ENCODE assay signal across 22 mouse cellular contexts in the genomic region with DNA sequence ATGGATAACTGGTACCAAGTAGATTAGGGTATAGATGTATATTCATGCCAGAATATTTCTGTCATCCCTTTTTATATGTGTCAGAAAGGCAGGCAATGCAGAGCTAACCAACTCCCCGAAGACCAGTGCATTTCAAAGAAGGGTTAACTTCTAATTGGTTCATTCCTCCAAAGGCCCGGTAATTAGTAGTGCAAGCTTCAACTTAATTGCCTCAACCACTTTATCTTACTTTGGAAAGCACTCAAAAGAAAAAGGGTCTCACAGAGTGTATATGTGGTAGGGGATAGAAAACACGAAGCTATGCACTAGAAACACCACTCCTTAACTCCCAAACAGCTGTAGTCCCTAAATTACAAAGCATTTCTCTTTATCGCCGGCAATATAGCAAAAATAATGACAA.
DNase-seq lines count a peak whose midpoint lies in the region; ATAC-seq and TF ChIP-seq lines count a peak whose summit lies in the region.
"Had no signal": no experiment of that assay in that cellular context is flagged by ENCODE, and none has a peak within 500 bp of the region (broad histone marks: within the 10 kb centered on the region; RNA-seq: fewer than 3 reads in every experiment).

No protein-coding gene starts in this region.

- TF ChIP-seq CTCF in midbrain, postnatal 0 days (IDR thresholded peaks at IDR 0.05), result no peak
- no peak for TF ChIP-seq CTCF in lung, postnatal 0 days (IDR thresholded peaks at IDR 0.05)

- peak; percentile 48; the same call in 1 of the 2 replicates for ATAC-seq in hindbrain, embryonic 15.5 days (ENCODE audit: low FRiP score, low read depth)
- no peak for ATAC-seq in hindbrain, embryonic 14.5 days (ENCODE audit: low FRiP score)
- no peak for ATAC-seq in midbrain, postnatal 0 days (ENCODE audit: low FRiP score)
- ATAC-seq in midbrain, embryonic 15.5 days (replicated peaks), result no peak
- peak; percentile 73; the same call in 1 of the 2 replicates for ATAC-seq in forebrain, embryonic 14.5 days
- ATAC-seq in lung, postnatal 0 days, result no peak
- ATAC-seq: intestine, embryonic 15.5 days had no signal

- 75% methylated on average over 5 of the region's 5 CpGs for WGBS in hindbrain, embryonic 15.5 days
- 87% methylated on average over 5 of the region's 5 CpGs for WGBS in hindbrain, embryonic 14.5 days
- 85% methylated on average over 5 of the region's 5 CpGs for WGBS in midbrain, postnatal 0 days
- WGBS in midbrain, embryonic 15.5 days, result 77% methylated on average over 5 of the region's 5 CpGs
- 18% methylated on average over 5 of the region's 5 CpGs for WGBS in forebrain, embryonic 14.5 days
- 85% methylated on average over 5 of the region's 5 CpGs for WGBS in lung, postnatal 0 days

- H3K4me3 ChIP-seq in hindbrain, embryonic 15.5 days, result no peak overlapping the region
- H3K4me3 ChIP-seq in hindbrain, embryonic 14.5 days (replicated peaks; ENCODE audit: low read length), result no peak overlapping the region
- no peak overlapping the region for H3K4me3 ChIP-seq in midbrain, postnatal 0 days (ENCODE audit: low read depth, low read length)
- no peak overlapping the region for H3K4me3 ChIP-seq in midbrain, embryonic 15.5 days
- H3K4me3 ChIP-seq in forebrain, embryonic 14.5 days (ENCODE audit: low read depth, low read length), result no peak overlapping the region
- H3K4me3 ChIP-seq in lung, postnatal 0 days (ENCODE audit: low read depth, low read length), result no peak overlapping the region
- H3K4me3 ChIP-seq: embryonic facial prominence, embryonic 12.5 days; gastrocnemius, adult 2 months; heart, embryonic 13.5 days; hindbrain, embryonic 13.5 days; intestine, embryonic 15.5 days had no signal

- TF ChIP-seq EP300 in lung, postnatal 0 days (IDR thresholded peaks at IDR 0.05), result no peak

- H3K9me3 ChIP-seq in hindbrain, embryonic 15.5 days, result no peaks in the 10 kb centered on the region
- H3K9me3 ChIP-seq in hindbrain, embryonic 14.5 days (ENCODE audit: control insufficient read depth, low read length), result no peaks in the 10 kb centered on the region
- no peaks in the 10 kb centered on the region for H3K9me3 ChIP-seq in midbrain, postnatal 0 days (ENCODE audit: low read length)
- no peaks in the 10 kb centered on the region for H3K9me3 ChIP-seq in midbrain, embryonic 15.5 days
- no peaks in the 10 kb centered on the region for H3K9me3 ChIP-seq in forebrain, embryonic 14.5 days (replicated peaks; ENCODE audit: control insufficient read depth, low read length)
- no peaks in the 10 kb centered on the region for H3K9me3 ChIP-seq in lung, postnatal 0 days (ENCODE audit: low read length)
- H3K9me3 ChIP-seq: embryonic facial prominence, embryonic 12.5 days; heart, embryonic 13.5 days; hindbrain, embryonic 13.5 days; intestine, embryonic 15.5 days had no signal

- no peaks in the 10 kb centered on the region for H3K36me3 ChIP-seq in hindbrain, embryonic 15.5 days
- no peaks in the 10 kb centered on the region for H3K36me3 ChIP-seq in hindbrain, embryonic 14.5 days (replicated peaks; ENCODE audit: control insufficient read depth, insufficient read depth)
- no peaks in the 10 kb centered on the region for H3K36me3 ChIP-seq in midbrain, postnatal 0 days (ENCODE audit: insufficient read depth, low read length)
- no peaks in the 10 kb centered on the region for H3K36me3 ChIP-seq in midbrain, embryonic 15.5 days (replicated peaks)
- no peaks in the 10 kb centered on the region for H3K36me3 ChIP-seq in forebrain, embryonic 14.5 days (ENCODE audit: control insufficient read depth, insufficient read depth, low read length)
- H3K36me3 ChIP-seq in lung, postnatal 0 days (ENCODE audit: insufficient read depth, low read length), result no peaks in the 10 kb centered on the region
- H3K36me3 ChIP-seq: embryonic facial prominence, embryonic 12.5 days; heart, embryonic 13.5 days; hindbrain, embryonic 13.5 days; intestine, embryonic 15.5 days had no signal

- H3K4me1 ChIP-seq in hindbrain, embryonic 15.5 days (replicated peaks), result no peaks in the 10 kb centered on the region
- no peaks in the 10 kb centered on the region for H3K4me1 ChIP-seq in hindbrain, embryonic 14.5 days (replicated peaks; ENCODE audit: control insufficient read depth, insufficient read depth, low read length)
- H3K4me1 ChIP-seq in midbrain, postnatal 0 days (ENCODE audit: insufficient read depth, low read length), result no peaks in the 10 kb centered on the region
- no peaks in the 10 kb centered on the region for H3K4me1 ChIP-seq in midbrain, embryonic 15.5 days
- peaks cover 3% of the 10 kb centered on the region; the same call in 1 of the 2 replicates for H3K4me1 ChIP-seq in forebrain, embryonic 14.5 days (ENCODE audit: control insufficient read depth, insufficient read depth, low read length)
- no peaks in the 10 kb centered on the region for H3K4me1 ChIP-seq in lung, postnatal 0 days (ENCODE audit: insufficient read depth, low read depth, low read length)
- H3K4me1 ChIP-seq: embryonic facial prominence, embryonic 12.5 days; heart, embryonic 13.5 days; hindbrain, embryonic 13.5 days; intestine, embryonic 15.5 days had no signal

- no peak overlapping the region for H3K4me2 ChIP-seq in hindbrain, embryonic 15.5 days
- H3K4me2 ChIP-seq in hindbrain, embryonic 14.5 days (replicated peaks), result no peak overlapping the region
- H3K4me2 ChIP-seq in midbrain, postnatal 0 days (ENCODE audit: low read depth, low read length, poor library complexity, severe bottlenecking), result no peak overlapping the region
- no peak overlapping the region for H3K4me2 ChIP-seq in midbrain, embryonic 15.5 days
- no peak overlapping the region for H3K4me2 ChIP-seq in forebrain, embryonic 14.5 days (ENCODE audit: low read length)
- H3K4me2 ChIP-seq in lung, postnatal 0 days (replicated peaks; ENCODE audit: low read depth, low read length), result no peak overlapping the region
- H3K4me2 ChIP-seq: embryonic facial prominence, embryonic 12.5 days; heart, embryonic 13.5 days; hindbrain, embryonic 13.5 days; intestine, embryonic 15.5 days had no signal

- H3K27me3 ChIP-seq in hindbrain, embryonic 15.5 days, result no peaks in the 10 kb centered on the region
- H3K27me3 ChIP-seq in hindbrain, embryonic 14.5 days (ENCODE audit: control insufficient read depth, insufficient read depth, low read length), result no peaks in the 10 kb centered on the region
- no peaks in the 10 kb centered on the region for H3K27me3 ChIP-seq in midbrain, postnatal 0 days (ENCODE audit: insufficient read depth, low read length)
- H3K27me3 ChIP-seq in midbrain, embryonic 15.5 days (replicated peaks), result no peaks in the 10 kb centered on the region
- H3K27me3 ChIP-seq in forebrain, embryonic 14.5 days (replicated peaks; ENCODE audit: control insufficient read depth, insufficient read depth, low read length), result no peaks in the 10 kb centered on the region
- H3K27me3 ChIP-seq in lung, postnatal 0 days (replicated peaks; ENCODE audit: insufficient read depth, low read length), result no peaks in the 10 kb centered on the region
- H3K27me3 ChIP-seq: embryonic facial prominence, embryonic 12.5 days; heart, embryonic 13.5 days; hindbrain, embryonic 13.5 days; intestine, embryonic 15.5 days had no signal

- H3K27ac ChIP-seq in hindbrain, embryonic 15.5 days (replicated peaks), result no peak overlapping the region
- H3K27ac ChIP-seq in hindbrain, embryonic 14.5 days, result no peak overlapping the region
- no peak overlapping the region for H3K27ac ChIP-seq in midbrain, postnatal 0 days (ENCODE audit: low read depth, low read length)
- H3K27ac ChIP-seq in midbrain, embryonic 15.5 days, result no peak overlapping the region
- H3K27ac ChIP-seq in forebrain, embryonic 14.5 days (ENCODE audit: low read depth, low read length), result no peak overlapping the region
- H3K27ac ChIP-seq in lung, postnatal 0 days (ENCODE audit: low read length), result no peak overlapping the region
- H3K27ac ChIP-seq: embryonic facial prominence, embryonic 12.5 days; gastrocnemius, adult 2 months; heart, embryonic 13.5 days; hindbrain, embryonic 13.5 days; intestine, embryonic 15.5 days had no signal

- no peak for DNase-seq in hindbrain, embryonic 14.5 days (ENCODE audit: low spot score)
- peak; percentile 37 for DNase-seq in midbrain, postnatal 0 days (ENCODE audit: low spot score)
- DNase-seq in forebrain, embryonic 14.5 days (ENCODE audit: low spot score), result peak; percentile 68
- no peak for DNase-seq in frontal cortex, postnatal 25 days (ENCODE audit: low spot score in 2 of 2)
- no peak for DNase-seq in lung, postnatal 0 days (ENCODE audit: low spot score)
- DNase-seq: adrenal gland, adult 2 months; adrenal gland, postnatal 25 days; cerebellum, adult 11 months; cerebellum, adult 8-10 months; cerebellum, postnatal 14 days; embryo, embryonic 11 days; gastrocnemius, adult 2 months; gastrocnemius, postnatal 25 days; heart, adult 11 months; heart, postnatal 36 days; kidney, adult 18-20 months had no signal

- H3K9ac ChIP-seq in hindbrain, embryonic 15.5 days, result no peak overlapping the region
- H3K9ac ChIP-seq in hindbrain, embryonic 14.5 days, result no peak overlapping the region
- H3K9ac ChIP-seq in midbrain, postnatal 0 days (replicated peaks; ENCODE audit: low read length, poor library complexity, severe bottlenecking), result no peak overlapping the region
- no peak overlapping the region for H3K9ac ChIP-seq in midbrain, embryonic 15.5 days
- H3K9ac ChIP-seq in forebrain, embryonic 14.5 days (ENCODE audit: low read length), result no peak overlapping the region
- H3K9ac ChIP-seq in lung, postnatal 0 days (replicated peaks; ENCODE audit: low read depth), result no peak overlapping the region
- H3K9ac ChIP-seq: embryonic facial prominence, embryonic 12.5 days; heart, embryonic 13.5 days; hindbrain, embryonic 13.5 days; intestine, embryonic 15.5 days had no signal

Comparison
In these comparisons a context has a peak if more than half of its experiments do, and no peak if none do; other contexts are left out.
1. ATAC-seq: peak in hindbrain, embryonic 15.5 days (single experiment) and forebrain, embryonic 14.5 days (single experiment); none in hindbrain, embryonic 14.5 days (single experiment), midbrain, postnatal 0 days (single experiment), midbrain, embryonic 15.5 days (single experiment) and lung, postnatal 0 days (single experiment).
2. DNase-seq: peak in midbrain, postnatal 0 days (single experiment) and forebrain, embryonic 14.5 days (single experiment); none in hindbrain, embryonic 14.5 days (single experiment), frontal cortex, postnatal 25 days (0 of 2) and lung, postnatal 0 days (single experiment).